Mouse (Mus musculus) thymus, postnatal 10 days (tissue): ENCODE results near the gene Cdh13.

Experiments
- DNase-seq, 2 experiments: peaks; one replicate each; pipeline ENCODE4 v3.0.0; 2021; ENCODE audit warnings: low spot score in 2 of 2

Gene Cdh13

GRCm38 (mm10) chr8:118446516-118446915, 163.0 kb downstream of the Cdh13 start:
- no peak for DNase-seq

GRCm38 (mm10) chr8:118448011-118448410, 164.5 kb downstream of the Cdh13 start:
- DNase-seq, result no peak

- DNase-seq, result no peak
These were observed 169.0 kb downstream of the Cdh13 start for GRCm38 (mm10) chr8:118452445-118453103.

- no peak for DNase-seq
These were observed 171.7 kb downstream of the Cdh13 start for GRCm38 (mm10) chr8:118455245-118455644.

- DNase-seq, result no peak
These were observed 181.9 kb downstream of the Cdh13 start for GRCm38 (mm10) chr8:118465330-118465948.

GRCm38 (mm10) chr8:118477587-118477986, 194.1 kb downstream of the Cdh13 start:
- DNase-seq, result no peak

- DNase-seq, result no peak
These were observed 205.2 kb downstream of the Cdh13 start for GRCm38 (mm10) chr8:118488735-118489134.

GRCm38 (mm10) chr8:118502509-118502908, 219.0 kb downstream of the Cdh13 start:
- no peak for DNase-seq

GRCm38 (mm10) chr8:118509426-118509825, 225.9 kb downstream of the Cdh13 start:
- no peak for DNase-seq

- no peak for DNase-seq
These were observed 229.7 kb downstream of the Cdh13 start for GRCm38 (mm10) chr8:118513259-118513658.

- no peak for DNase-seq
These were observed 232.1 kb downstream of the Cdh13 start for GRCm38 (mm10) chr8:118515616-118516015.

- no peak for DNase-seq
These were observed 233.5 kb downstream of the Cdh13 start for GRCm38 (mm10) chr8:118517071-118517470.

GRCm38 (mm10) chr8:118518030-118518741, 234.7 kb downstream of the Cdh13 start:
- no peak for DNase-seq

- DNase-seq, result no peak
These were observed 235.2 kb downstream of the Cdh13 start for GRCm38 (mm10) chr8:118518742-118519102.

GRCm38 (mm10) chr8:118523922-118524321, 240.4 kb downstream of the Cdh13 start:
- no peak for DNase-seq

- no peak for DNase-seq
These were observed 255.5 kb downstream of the Cdh13 start for GRCm38 (mm10) chr8:118538816-118539558.

GRCm38 (mm10) chr8:118539559-118539819, 256.0 kb downstream of the Cdh13 start:
- DNase-seq, result no peak

- no peak for DNase-seq
These were observed 256.4 kb downstream of the Cdh13 start for GRCm38 (mm10) chr8:118539941-118540340.

GRCm38 (mm10) chr8:118552397-118552796, 268.9 kb downstream of the Cdh13 start:
- no peak for DNase-seq

GRCm38 (mm10) chr8:118552842-118553241, 269.3 kb downstream of the Cdh13 start:
- DNase-seq, result no peak

GRCm38 (mm10) chr8:118564024-118564423, 280.5 kb downstream of the Cdh13 start:
- DNase-seq, result no peak

- DNase-seq, result no peak
These were observed 281.7 kb downstream of the Cdh13 start for GRCm38 (mm10) chr8:118565186-118565585.
